14 mouse cellular contexts compared by ENCODE assay signal in the genomic region with DNA sequence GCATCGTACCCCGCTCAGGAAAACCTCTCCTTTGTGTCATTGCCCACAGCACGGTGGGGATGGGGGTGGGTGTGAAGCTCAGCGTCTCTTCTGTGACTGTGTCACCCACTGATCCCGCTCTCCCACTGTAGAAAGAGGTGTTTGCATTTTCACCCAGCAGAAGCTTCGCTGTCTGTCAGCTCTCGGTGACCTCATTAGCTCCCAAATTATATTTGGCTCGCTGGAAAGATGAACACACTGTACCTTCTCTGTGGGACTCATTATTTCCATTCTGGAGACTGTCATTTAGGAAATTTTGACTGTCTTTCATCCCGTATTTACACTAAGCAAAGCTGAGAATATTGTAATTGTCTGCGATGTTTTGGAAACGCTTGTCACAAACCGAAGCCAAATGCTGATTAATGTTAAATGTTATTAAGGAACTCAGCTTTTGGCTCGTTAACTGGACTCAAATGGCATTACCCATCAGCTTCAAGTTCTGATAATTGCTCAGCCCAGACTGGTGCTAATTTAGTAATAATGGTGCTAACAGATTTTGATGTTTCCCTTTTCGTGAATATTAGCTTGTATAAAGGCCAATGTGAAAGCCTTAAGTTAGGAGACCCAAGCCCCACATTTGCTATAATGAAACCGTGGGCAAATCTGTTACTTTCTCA. TPM values are rescaled to one million over a fixed set of nuclear protein-coding genes. Genes with fewer than 3 reads are reported as not detected.
A peak's percentile ranks its signal among the peaks of the same experiment; 100 is the strongest.
DNase-seq lines count a peak whose midpoint lies in the region; ATAC-seq and TF ChIP-seq lines count a peak whose summit lies in the region.
"Had no signal": no experiment of that assay in that cellular context is flagged by ENCODE, and none has a peak within 500 bp of the region (broad histone marks: within the 10 kb centered on the region; RNA-seq: fewer than 3 reads in every experiment).

No protein-coding gene starts in this region.

- 0 out of 2 replicates have a peak overlapping the region, but pooled peaks have one; percentile 9 for H3K4me2 ChIP-seq in hindbrain, embryonic 14.5 days (replicated peaks)
- H3K4me2 ChIP-seq in hindbrain, embryonic 13.5 days: no peak overlapping the region
- no peak overlapping the region for H3K4me2 ChIP-seq in embryonic facial prominence, embryonic 14.5 days (ENCODE audit: low read depth, low read length)
- no peak overlapping the region for H3K4me2 ChIP-seq in intestine, postnatal 0 days (replicated peaks; ENCODE audit: low read depth)
- H3K4me2 ChIP-seq: heart, embryonic 11.5 days had no signal

- TF ChIP-seq CTCF in intestine, postnatal 0 days (IDR thresholded peaks at IDR 0.05; ENCODE audit: low read depth): no peak

- no peak overlapping the region for H3K27ac ChIP-seq in hindbrain, embryonic 14.5 days
- no peak overlapping the region for H3K27ac ChIP-seq in hindbrain, embryonic 13.5 days
- no peak overlapping the region for H3K27ac ChIP-seq in embryonic facial prominence, embryonic 14.5 days (replicated peaks; ENCODE audit: low read depth, low read length)
- H3K27ac ChIP-seq in intestine, postnatal 0 days (ENCODE audit: low read depth, low read length): no peak overlapping the region

- DNase-seq in hindbrain, embryonic 14.5 days (ENCODE audit: low spot score): peak; percentile 27
- DNase-seq in right cerebral cortex, adult 2 months (ENCODE audit: low spot score in 2 of 2): peak; percentile 14 to 18
- DNase-seq in right cerebral cortex, postnatal 25 days: no peak
- DNase-seq in embryonic facial prominence, embryonic 14.5 days (ENCODE audit: low spot score): peak; percentile 69
- no peak for DNase-seq in embryo, embryonic 11 days
- no peak for DNase-seq in kidney, adult 18-20 months
- DNase-seq: kidney, adult 11 months; lung, postnatal 36 days; right cerebral cortex, postnatal 4 days had no signal

- no peak overlapping the region for H3K4me3 ChIP-seq in hindbrain, embryonic 14.5 days (replicated peaks; ENCODE audit: low read length)
- H3K4me3 ChIP-seq in hindbrain, embryonic 13.5 days: no peak overlapping the region
- no peak overlapping the region for H3K4me3 ChIP-seq in embryonic facial prominence, embryonic 14.5 days (ENCODE audit: low read depth, low read length)
- H3K4me3 ChIP-seq in intestine, postnatal 0 days (ENCODE audit: low read depth, low read length): no peak overlapping the region
- H3K4me3 ChIP-seq: erythroblast, embryonic 14.5 days had no signal

- 52% methylated on average over 15 of the region's 15 CpGs for WGBS in hindbrain, embryonic 14.5 days
- 75% methylated on average over 15 of the region's 15 CpGs for WGBS in hindbrain, embryonic 13.5 days
- 76% methylated on average over 15 of the region's 15 CpGs for WGBS in embryonic facial prominence, embryonic 14.5 days
- 73% methylated on average over 15 of the region's 15 CpGs for WGBS in intestine, postnatal 0 days

- no peaks in the 10 kb centered on the region for H3K27me3 ChIP-seq in hindbrain, embryonic 14.5 days (ENCODE audit: control insufficient read depth, insufficient read depth, low read length)
- no peaks in the 10 kb centered on the region for H3K27me3 ChIP-seq in hindbrain, embryonic 13.5 days
- H3K27me3 ChIP-seq in embryonic facial prominence, embryonic 14.5 days (replicated peaks; ENCODE audit: control insufficient read depth, insufficient read depth, low read length): no peaks in the 10 kb centered on the region
- H3K27me3 ChIP-seq in intestine, postnatal 0 days (replicated peaks; ENCODE audit: control insufficient read depth, insufficient read depth, low read length): no peaks in the 10 kb centered on the region

- no peaks in the 10 kb centered on the region for H3K36me3 ChIP-seq in hindbrain, embryonic 14.5 days (replicated peaks; ENCODE audit: control insufficient read depth, insufficient read depth)
- no peaks in the 10 kb centered on the region for H3K36me3 ChIP-seq in hindbrain, embryonic 13.5 days
- no peaks in the 10 kb centered on the region for H3K36me3 ChIP-seq in embryonic facial prominence, embryonic 14.5 days (ENCODE audit: control insufficient read depth, insufficient read depth, low read length)
- H3K36me3 ChIP-seq in intestine, postnatal 0 days (ENCODE audit: control insufficient read depth, insufficient read depth): no peaks in the 10 kb centered on the region

- H3K9ac ChIP-seq in hindbrain, embryonic 14.5 days: no peak overlapping the region
- no peak overlapping the region for H3K9ac ChIP-seq in hindbrain, embryonic 13.5 days
- no peak overlapping the region for H3K9ac ChIP-seq in embryonic facial prominence, embryonic 14.5 days (ENCODE audit: low read depth, low read length)
- H3K9ac ChIP-seq in intestine, postnatal 0 days (ENCODE audit: low read depth, low read length): no peak overlapping the region

- no peaks in the 10 kb centered on the region for H3K4me1 ChIP-seq in hindbrain, embryonic 14.5 days (replicated peaks; ENCODE audit: control insufficient read depth, insufficient read depth, low read length)
- H3K4me1 ChIP-seq in hindbrain, embryonic 13.5 days (replicated peaks): 0 out of 2 replicates have a peak, but pooled peaks cover 2% of the 10 kb centered on the region
- no peaks in the 10 kb centered on the region for H3K4me1 ChIP-seq in embryonic facial prominence, embryonic 14.5 days (ENCODE audit: control insufficient read depth, insufficient read depth, low read length)
- H3K4me1 ChIP-seq in intestine, postnatal 0 days (replicated peaks; ENCODE audit: control insufficient read depth, insufficient read depth, low read length): no peaks in the 10 kb centered on the region

- ATAC-seq in hindbrain, embryonic 14.5 days (ENCODE audit: low FRiP score): no peak
- no peak for ATAC-seq in hindbrain, embryonic 13.5 days (ENCODE audit: low FRiP score)
- peak; percentile 74; the same call in 1 of the 2 replicates for ATAC-seq in embryonic facial prominence, embryonic 14.5 days (ENCODE audit: low read depth)
- no peak for ATAC-seq in intestine, postnatal 0 days

- H3K9me3 ChIP-seq in hindbrain, embryonic 14.5 days (ENCODE audit: control insufficient read depth, low read length): no peaks in the 10 kb centered on the region
- no peaks in the 10 kb centered on the region for H3K9me3 ChIP-seq in hindbrain, embryonic 13.5 days
- H3K9me3 ChIP-seq in embryonic facial prominence, embryonic 14.5 days (ENCODE audit: control insufficient read depth, low read length): no peaks in the 10 kb centered on the region
- no peaks in the 10 kb centered on the region for H3K9me3 ChIP-seq in intestine, postnatal 0 days (ENCODE audit: control insufficient read depth)

RNA-seq across cellular contexts. Expression of a gene that starts 51.8 kb away (rescaled TPM):
- polyA plus RNA-seq in hindbrain, embryonic 14.5 days (2014; fragmentation: Nextera tagmentation; extraction: Ambion mirVana): not detected in 2 replicates
- polyA plus RNA-seq in hindbrain, embryonic 13.5 days (2015; fragmentation: Nextera tagmentation; extraction: Ambion mirVana): not detected in 2 replicates
- not detected in 2 replicates for polyA plus RNA-seq in embryonic facial prominence, embryonic 14.5 days (2014; fragmentation: Nextera tagmentation; extraction: Ambion mirVana)
- not detected in 2 replicates for polyA plus RNA-seq in intestine, postnatal 0 days (2015; fragmentation: Nextera tagmentation; extraction: Ambion mirVana)
- polyA plus RNA-seq: erythroblast, embryonic 14.5 days; heart, embryonic 11.5 days; testis, adult 2 months had no signal

Comparison
In these comparisons a context has a peak if more than half of its experiments do, and no peak if none do; other contexts are left out.
1. DNase-seq: peak in hindbrain, embryonic 14.5 days (single experiment), right cerebral cortex, adult 2 months (2 of 2) and embryonic facial prominence, embryonic 14.5 days (single experiment); none in right cerebral cortex, postnatal 25 days (single experiment), embryo, embryonic 11 days (single experiment) and kidney, adult 18-20 months (single experiment).